Mouse (Mus musculus): Measurements from ENCODE around the gene Cd300ld5. TPM values are rescaled to one million over a fixed set of nuclear protein-coding genes. Genes with fewer than 3 reads are reported as not detected.
A peak's percentile ranks its signal among the peaks of the same experiment; 100 is the strongest.

Cd300ld5 gene
- total and polyA plus RNA-seq, 3 experiments, result not detected

GRCm38 (mm10) chr11:114989793-114990192 lies 47.8 kb downstream of the Cd300ld5 start, which contains the start of gene Cd300ld:
TSS of gene Cd300ld (minus strand) at chr11:114989922.
- dilution Hi-C loops (cut with MboI; ENCODE audit: extremely low pct_ligation_motif_present, extremely low pct_unique_long_range_greater_than_20kb, low sequenced_read_pairs) (no loop called here), in situ Hi-C loops (cut with MboI; ENCODE audit: low pct_ligation_motif_present, low pct_unique_long_range_greater_than_20kb, low sequenced_read_pairs) (no loop called here)
- TF ChIP-seq E2F4 (IDR thresholded peaks at IDR 0.05; ENCODE audit: insufficient replicate concordance, low read depth, low read length) (no peak), ZC3H11A (IDR thresholded peaks at IDR 0.05; ENCODE audit: low read depth, low read length) (no peak), USF2 (conservative IDR thresholded peaks at IDR 0.05; ENCODE audit: low read depth, low read length) (no peak), TCF12 (IDR thresholded peaks at IDR 0.05; ENCODE audit: low read depth, low read length) (no peak), MAX (IDR thresholded peaks at IDR 0.05; ENCODE audit: low read length) (no peak), ETS1 (conservative IDR thresholded peaks at IDR 0.05; ENCODE audit: low read depth, low read length) (no peak), USF1 (IDR thresholded peaks at IDR 0.05; ENCODE audit: low read depth, low read length) (no peak), KAT2A (IDR thresholded peaks at IDR 0.05; ENCODE audit: insufficient replicate concordance, low read length) (no peak)
- H3K36me3 ChIP-seq (replicated peaks in 1 of 2; ENCODE audit: control insufficient read depth in 1 of 2, insufficient read depth in 1 of 2, low read length in 1 of 2), result no peaks in the 10 kb centered on the region
- no peak within 1 kb of the TSS for H3K4me3 ChIP-seq (replicated peaks in 1 of 3; ENCODE audit: low read depth in 2 of 3, low read length in 2 of 3, poor library complexity in 1 of 3)
- H3K4me1 ChIP-seq (ENCODE audit: control insufficient read depth in 1 of 2, insufficient read depth in 2 of 2), result peaks cover 3 to 4% of the 10 kb centered on the region in 2 experiments; a peak in 3 of 4 replicates
- H3K9ac ChIP-seq (ENCODE audit: insufficient read depth, low read depth), result no peak within 1 kb of the TSS
- peak; percentile 14 for DNase-seq (ENCODE audit: extremely low read depth)
- peaks cover 6% of the 10 kb centered on the region for H3K9me3 ChIP-seq (replicated peaks; ENCODE audit: low read length)
- no peak within 1 kb of the TSS for H3K4me2 ChIP-seq (ENCODE audit: insufficient read depth, low read depth, poor library complexity, severe bottlenecking)
- H3K27me3 ChIP-seq (replicated peaks), result peaks cover 62% of the 10 kb centered on the region
- H3K79me2 ChIP-seq (replicated peaks; ENCODE audit: control insufficient read depth, extremely low read depth, insufficient read depth, poor library complexity, severe bottlenecking), result no peaks in the 10 kb centered on the region
- H3K27ac ChIP-seq (ENCODE audit: insufficient read depth, low read depth), result no peak within 1 kb of the TSS

GRCm38 (mm10) chr11:114981866-114982265 lies 55.7 kb downstream of the Cd300ld5 start:
- Histone ChIP-seq H3K9ac (ENCODE audit: insufficient read depth, low read depth) (no peak overlapping the region), H3K36me3 (replicated peaks in 1 of 2; ENCODE audit: control insufficient read depth in 1 of 2, insufficient read depth in 1 of 2, low read length in 1 of 2) (no peaks in the 10 kb centered on the region), H3K27me3 (replicated peaks) (peaks cover 48% of the 10 kb centered on the region), H3K4me1 (ENCODE audit: control insufficient read depth in 1 of 2, insufficient read depth in 2 of 2) (no peaks in the 10 kb centered on the region), H3K27ac (ENCODE audit: insufficient read depth, low read depth) (no peak overlapping the region), H3K9me3 (replicated peaks; ENCODE audit: low read length) (peaks cover 15% of the 10 kb centered on the region), H3K4me2 (ENCODE audit: insufficient read depth, low read depth, poor library complexity, severe bottlenecking) (no peak overlapping the region), H3K4me3 (replicated peaks in 1 of 3; ENCODE audit: low read depth in 2 of 3, low read length in 2 of 3, poor library complexity in 1 of 3) (no peak overlapping the region), H3K79me2 (replicated peaks; ENCODE audit: control insufficient read depth, extremely low read depth, insufficient read depth, poor library complexity, severe bottlenecking) (no peaks in the 10 kb centered on the region)
- no peak for DNase-seq (ENCODE audit: extremely low read depth)
- TF ChIP-seq E2F4 (IDR thresholded peaks at IDR 0.05; ENCODE audit: insufficient replicate concordance, low read depth, low read length), result no peak
- no peak for TF ChIP-seq USF2 (conservative IDR thresholded peaks at IDR 0.05; ENCODE audit: low read depth, low read length)
- no peak for TF ChIP-seq NELFE (IDR thresholded peaks at IDR 0.05; ENCODE audit: low read depth, low read length)
- TF ChIP-seq RCOR1 (conservative IDR thresholded peaks at IDR 0.05; ENCODE audit: low read depth, low read length), result no peak
- no peak for TF ChIP-seq ZNF384 (IDR thresholded peaks at IDR 0.05; ENCODE audit: low read depth, low read length)
- no peak for TF ChIP-seq BHLHE40 (IDR thresholded peaks at IDR 0.05; ENCODE audit: low read depth, low read length)
- TF ChIP-seq TBP (conservative IDR thresholded peaks at IDR 0.05; ENCODE audit: low read depth, low read length), result no peak
- TF ChIP-seq ZMIZ1 (IDR thresholded peaks at IDR 0.05; ENCODE audit: low read depth, low read length), result no peak
- no peak for TF ChIP-seq POLR2AphosphoS2 (IDR thresholded peaks at IDR 0.05; ENCODE audit: low read depth, low read length)
- no peak for TF ChIP-seq USF1 (IDR thresholded peaks at IDR 0.05; ENCODE audit: low read depth, low read length)
- no peak for TF ChIP-seq CTCF (conservative IDR thresholded peaks at IDR 0.05 in 1 of 2, IDR thresholded peaks at IDR 0.05 in 1 of 2; ENCODE audit: low read depth in 2 of 2, low read length in 2 of 2)
- TF ChIP-seq UBTF (IDR thresholded peaks at IDR 0.05; ENCODE audit: low read depth, low read length), result no peak
- TF ChIP-seq RAD21 (IDR thresholded peaks at IDR 0.05; ENCODE audit: low read depth, low read length), result no peak
- no peak for TF ChIP-seq JUND (conservative IDR thresholded peaks at IDR 0.05; ENCODE audit: low read depth, low read length)
- dilution Hi-C loops (cut with MboI; ENCODE audit: extremely low pct_ligation_motif_present, extremely low pct_unique_long_range_greater_than_20kb, low sequenced_read_pairs), result no loop called here
- in situ Hi-C loops (cut with MboI; ENCODE audit: low pct_ligation_motif_present, low pct_unique_long_range_greater_than_20kb, low sequenced_read_pairs), result no loop called here

Other genes starting within 250 kb of the Cd300ld5 start
- not detected in 2 replicates for gene Btbd17, start 241.8 kb downstream of the Cd300ld5 start, total RNA-seq (2012; rRNA removed)
- gene Btbd17, start 241.8 kb downstream of the Cd300ld5 start, total RNA-seq (2014; rRNA removed), result not detected in 2 replicates
- not detected in 2 replicates for gene Btbd17, start 241.8 kb downstream of the Cd300ld5 start, polyA plus RNA-seq (2012; ENCODE audit: insufficient read length, low read depth)
- not detected in 2 replicates for gene Gpr142, start 238.8 kb downstream of the Cd300ld5 start, total RNA-seq (2012; rRNA removed)
- gene Gpr142, start 238.8 kb downstream of the Cd300ld5 start, total RNA-seq (2014; rRNA removed), result not detected in 2 replicates
- not detected in 2 replicates for gene Gpr142, start 238.8 kb downstream of the Cd300ld5 start, polyA plus RNA-seq (2012; ENCODE audit: insufficient read length, low read depth)
- not detected in 2 replicates for gene Gprc5c, start 186.6 kb downstream of the Cd300ld5 start, total RNA-seq (2012; rRNA removed)
- not detected in 2 replicates for gene Gprc5c, start 186.6 kb downstream of the Cd300ld5 start, total RNA-seq (2014; rRNA removed)
- gene Gprc5c, start 186.6 kb downstream of the Cd300ld5 start, polyA plus RNA-seq (2012; ENCODE audit: insufficient read length, low read depth), result not detected in 2 replicates
- 0.13 and 0.17 TPM in 2 replicates for gene Cd300a, start 147.7 kb downstream of the Cd300ld5 start, total RNA-seq (2012; rRNA removed)
- gene Cd300a, start 147.7 kb downstream of the Cd300ld5 start, total RNA-seq (2014; rRNA removed), result 0.18 and 0.32 TPM in 2 replicates
- gene Cd300a, start 147.7 kb downstream of the Cd300ld5 start, polyA plus RNA-seq (2012; ENCODE audit: insufficient read length, low read depth), result 1.0 TPM in 2 replicates
- not detected in 2 replicates for gene Cd300lb, start 103.4 kb downstream of the Cd300ld5 start, total RNA-seq (2012; rRNA removed)
- not detected in 2 replicates for gene Cd300lb, start 103.4 kb downstream of the Cd300ld5 start, total RNA-seq (2014; rRNA removed)
- not detected in 2 replicates for gene Cd300lb, start 103.4 kb downstream of the Cd300ld5 start, polyA plus RNA-seq (2012; ENCODE audit: insufficient read length, low read depth)
- not detected in 2 replicates for gene Cd300c, start 68.6 kb downstream of the Cd300ld5 start, total RNA-seq (2012; rRNA removed)
- gene Cd300c, start 68.6 kb downstream of the Cd300ld5 start, total RNA-seq (2014; rRNA removed), result not detected in 2 replicates
- gene Cd300c, start 68.6 kb downstream of the Cd300ld5 start, polyA plus RNA-seq (2012; ENCODE audit: insufficient read length, low read depth), result 0.40 TPM in 1 of 2 replicates, not detected in the other
- gene Cd300ld, start 47.8 kb downstream of the Cd300ld5 start, total RNA-seq (2012; rRNA removed), result 0.17 and 0.25 TPM in 2 replicates
- 0.16 and 0.26 TPM in 2 replicates for gene Cd300ld, start 47.8 kb downstream of the Cd300ld5 start, total RNA-seq (2014; rRNA removed)
- gene Cd300ld, start 47.8 kb downstream of the Cd300ld5 start, polyA plus RNA-seq (2012; ENCODE audit: insufficient read length, low read depth), result 0.25 and 0.50 TPM in 2 replicates
- not detected in 2 replicates for gene Cd300c2, start 35.9 kb downstream of the Cd300ld5 start, total RNA-seq (2012; rRNA removed)
- not detected in 2 replicates for gene Cd300c2, start 35.9 kb downstream of the Cd300ld5 start, total RNA-seq (2014; rRNA removed)
- not detected in 2 replicates for gene Cd300c2, start 35.9 kb downstream of the Cd300ld5 start, polyA plus RNA-seq (2012; ENCODE audit: insufficient read length, low read depth)
- not detected in 2 replicates for gene Cd300ld2, start 21.6 kb downstream of the Cd300ld5 start, total RNA-seq (2012; rRNA removed)
- gene Cd300ld2, start 21.6 kb downstream of the Cd300ld5 start, total RNA-seq (2014; rRNA removed), result not detected in 2 replicates
- gene Cd300ld2, start 21.6 kb downstream of the Cd300ld5 start, polyA plus RNA-seq (2012; ENCODE audit: insufficient read length, low read depth), result not detected in 2 replicates
- not detected in 2 replicates for gene Cd300ld4, start 10.8 kb downstream of the Cd300ld5 start, total RNA-seq (2012; rRNA removed)
- not detected in 2 replicates for gene Cd300ld4, start 10.8 kb downstream of the Cd300ld5 start, total RNA-seq (2014; rRNA removed)
- not detected in 2 replicates for gene Cd300ld4, start 10.8 kb downstream of the Cd300ld5 start, polyA plus RNA-seq (2012; ENCODE audit: insufficient read length, low read depth)
- 0.17 and 0.42 TPM in 2 replicates for gene Cd300ld3, start 10.6 kb upstream of the Cd300ld5 start, total RNA-seq (2012; rRNA removed)
- gene Cd300ld3, start 10.6 kb upstream of the Cd300ld5 start, total RNA-seq (2014; rRNA removed), result not detected in 2 replicates
- 0.37 TPM in 1 of 2 replicates, not detected in the other for gene Cd300ld3, start 10.6 kb upstream of the Cd300ld5 start, polyA plus RNA-seq (2012; ENCODE audit: insufficient read length, low read depth)
- not detected in 2 replicates for gene Cd300e, start 24.4 kb upstream of the Cd300ld5 start, total RNA-seq (2012; rRNA removed)
- gene Cd300e, start 24.4 kb upstream of the Cd300ld5 start, total RNA-seq (2014; rRNA removed), result not detected in 2 replicates
- not detected in 2 replicates for gene Cd300e, start 24.4 kb upstream of the Cd300ld5 start, polyA plus RNA-seq (2012; ENCODE audit: insufficient read length, low read depth)
- gene Rab37, start 53.7 kb upstream of the Cd300ld5 start, total RNA-seq (2012; rRNA removed), result 3.6 and 4.5 TPM in 2 replicates
- gene Rab37, start 53.7 kb upstream of the Cd300ld5 start, total RNA-seq (2014; rRNA removed), result 2.0 and 2.2 TPM in 2 replicates
- 2.2 and 2.3 TPM in 2 replicates for gene Rab37, start 53.7 kb upstream of the Cd300ld5 start, polyA plus RNA-seq (2012; ENCODE audit: insufficient read length, low read depth)
- 35.3 and 36.1 TPM in 2 replicates for gene Cd300lf, start 96.2 kb upstream of the Cd300ld5 start, total RNA-seq (2012; rRNA removed)
- gene Cd300lf, start 96.2 kb upstream of the Cd300ld5 start, total RNA-seq (2014; rRNA removed), result 13.5 and 15.5 TPM in 2 replicates
- gene Cd300lf, start 96.2 kb upstream of the Cd300ld5 start, polyA plus RNA-seq (2012; ENCODE audit: insufficient read length, low read depth), result 36.9 and 38.9 TPM in 2 replicates
- gene Slc9a3r1, start 125.6 kb upstream of the Cd300ld5 start, total RNA-seq (2012; rRNA removed), result 69.0 and 70.1 TPM in 2 replicates
- 43.5 and 51.9 TPM in 2 replicates for gene Slc9a3r1, start 125.6 kb upstream of the Cd300ld5 start, total RNA-seq (2014; rRNA removed)
- gene Slc9a3r1, start 125.6 kb upstream of the Cd300ld5 start, polyA plus RNA-seq (2012; ENCODE audit: insufficient read length, low read depth), result 63.7 and 64.6 TPM in 2 replicates
- gene Tmem104, start 149.7 kb upstream of the Cd300ld5 start, total RNA-seq (2012; rRNA removed), result 15.7 and 16.1 TPM in 2 replicates
- 1.6 and 3.5 TPM in 2 replicates for gene Tmem104, start 149.7 kb upstream of the Cd300ld5 start, total RNA-seq (2014; rRNA removed)
- gene Tmem104, start 149.7 kb upstream of the Cd300ld5 start, polyA plus RNA-seq (2012; ENCODE audit: insufficient read length, low read depth), result 10.3 and 10.8 TPM in 2 replicates
- 51.7 and 74.0 TPM in 2 replicates for gene Nat9, start 150.1 kb upstream of the Cd300ld5 start, total RNA-seq (2012; rRNA removed)
- gene Nat9, start 150.1 kb upstream of the Cd300ld5 start, total RNA-seq (2014; rRNA removed), result 20.7 and 30.6 TPM in 2 replicates
- gene Nat9, start 150.1 kb upstream of the Cd300ld5 start, polyA plus RNA-seq (2012; ENCODE audit: insufficient read length, low read depth), result 24.1 and 34.0 TPM in 2 replicates
- 0.04 TPM in 1 of 2 replicates, not detected in the other for gene Grin2c, start 229.5 kb upstream of the Cd300ld5 start, total RNA-seq (2012; rRNA removed)
- gene Grin2c, start 229.5 kb upstream of the Cd300ld5 start, total RNA-seq (2014; rRNA removed), result not detected in 2 replicates
- gene Grin2c, start 229.5 kb upstream of the Cd300ld5 start, polyA plus RNA-seq (2012; ENCODE audit: insufficient read length, low read depth), result not detected in 2 replicates
- 62.2 and 63.3 TPM in 2 replicates for gene Fdxr, start 239.3 kb upstream of the Cd300ld5 start, total RNA-seq (2012; rRNA removed)
- gene Fdxr, start 239.3 kb upstream of the Cd300ld5 start, total RNA-seq (2014; rRNA removed), result 40.9 and 43.8 TPM in 2 replicates
- gene Fdxr, start 239.3 kb upstream of the Cd300ld5 start, polyA plus RNA-seq (2012; ENCODE audit: insufficient read length, low read depth), result 58.6 and 62.1 TPM in 2 replicates

Data from CH12.LX (cell line).